Mouse (Mus musculus) liver, postnatal 0 days (tissue): ENCODE measurements around the gene Ikzf3. TPM values are rescaled to one million over a fixed set of nuclear protein-coding genes. Genes with fewer than 3 reads are reported as not detected.
A peak's percentile ranks its signal among the peaks of the same experiment; 100 is the strongest.

ENCODE experiments used
- ATAC-seq: fragments of 200-750 bp; cut with Nextera tagmentation; 2 replicates; pipeline ENCODE4 v1.8.0; 2017; ENCODE audit warnings: mild to moderate bottlenecking, moderate library complexity
- DNase-seq: peaks from one replicate; pipeline ENCODE4 v3.0.0-alpha.2; 2016
- H3K27ac ChIP-seq: fragments of 300-500 bp; sonication (generic); 2 replicates; pipeline ENCODE4 v1.5.1; 2014; ENCODE audit warnings: antibody characterized with exemption, moderate library complexity, mild to moderate bottlenecking, low read depth
- H3K27me3 ChIP-seq: fragments of 300-500 bp; sonication (generic); 2 replicates; pipeline ENCODE4 v1.6.1; 2014; ENCODE audit warnings: low read length, control low read depth, mixed read lengths; ENCODE audit not compliant: insufficient read depth
- H3K36me3 ChIP-seq: fragments of 300-500 bp; sonication (generic); replicated peaks from 2 replicates; pipeline ENCODE4 v1.6.1; 2014; ENCODE audit warnings: mild to moderate bottlenecking, control low read depth, low read length, moderate library complexity, mixed read lengths; ENCODE audit not compliant: insufficient read depth
- H3K4me1 ChIP-seq: fragments of 300-500 bp; sonication (generic); 2 replicates; pipeline ENCODE4 v1.6.1; 2014; ENCODE audit warnings: antibody characterized with exemption, mild to moderate bottlenecking, control low read depth; ENCODE audit not compliant: insufficient read depth
- H3K4me2 ChIP-seq: fragments of 300-500 bp; sonication (generic); 2 replicates; pipeline ENCODE4 v1.6.1; 2014; ENCODE audit warnings: low read depth, mild to moderate bottlenecking, low read length, moderate library complexity, mixed read lengths
- H3K4me3 ChIP-seq: fragments of 300-500 bp; sonication (generic); 2 replicates; pipeline ENCODE4 v1.5.1; 2014; ENCODE audit warnings: low read depth, low read length
- H3K9ac ChIP-seq: fragments of 300-500 bp; sonication (generic); replicated peaks from 2 replicates; pipeline ENCODE4 v1.6.1; 2014; ENCODE audit warnings: mild to moderate bottlenecking, moderate library complexity
- H3K9me3 ChIP-seq: fragments of 300-500 bp; sonication (generic); 2 replicates; pipeline ENCODE4 v1.6.1; 2016; ENCODE audit warnings: mild to moderate bottlenecking, control low read depth, low read length, mixed read lengths
- CTCF ChIP-seq: sonication (generic); IDR thresholded peaks from 2 replicates; pipeline ENCODE4 v1.5.1; 2016; ENCODE audit warnings: antibody characterized with exemption, low read depth
- EP300 ChIP-seq: IDR thresholded peaks from 2 replicates; pipeline ENCODE4 v1.6.1; 2016; ENCODE audit warnings: antibody characterized with exemption, low read depth, mild to moderate bottlenecking
- WGBS: fragments of 180-500 bp; shearing (Covaris S2); extraction: QIAGEN DNeasy Blood & Tissue Kit; methylation state at CpG from one replicate; pipeline ENCODE4 v1.1.7; 2014; ENCODE audit not compliant: insufficient replicate concordance; 5-methylcytosine and 5-hydroxymethylcytosine counted together
- polyA plus RNA-seq: library from polyadenylated mRNA; unstranded; fragments of >200 nt; fragmentation: Nextera tagmentation; extraction: Ambion mirVana; gene quantifications from 2 replicates; pipeline ENCODE4 v1.2.1, GENCODE M21; 2015

Ikzf3 gene
- polyA plus RNA-seq, 1 experiment from 2014 or later, result 1.3 TPM

GRCm38 (mm10) chr11:98555124-98555700 is 9.4 kb upstream of the Ikzf3 start:
- no peak for DNase-seq

GRCm38 (mm10) chr11:98553966-98554365 is 8.1 kb upstream of the Ikzf3 start:
- H3K27ac ChIP-seq, result no peak overlapping the region
- peaks cover 18% of the 10 kb centered on the region; the same call in 1 of the 2 replicates for H3K27me3 ChIP-seq
- no peaks in the 10 kb centered on the region for H3K9me3 ChIP-seq
- ATAC-seq (no peak), DNase-seq (no peak)
- no peaks in the 10 kb centered on the region for H3K36me3 ChIP-seq
- TF ChIP-seq EP300, result no peak
- TF ChIP-seq CTCF, result 0 out of 2 replicates have a peak, but pooled peaks have one; percentile 9
- H3K4me3 ChIP-seq, result no peak overlapping the region
- H3K4me2 ChIP-seq, result no peak overlapping the region
- H3K9ac ChIP-seq, result no peak overlapping the region
- WGBS, result 93% methylated on average over 4 of the region's 4 CpGs
- H3K4me1 ChIP-seq, result peaks cover 14% of the 10 kb centered on the region

More at GRCm38 (mm10) chr11:98555124-98555700, 9.4 kb upstream of the Ikzf3 start:
- no peak overlapping the region for H3K27ac ChIP-seq
- H3K9me3 ChIP-seq, result no peaks in the 10 kb centered on the region
- no peaks in the 10 kb centered on the region for H3K36me3 ChIP-seq
- no peak overlapping the region for H3K4me3 ChIP-seq
- TF ChIP-seq EP300 (no peak), CTCF (peak; percentile 74)
- 60% methylated on average over 12 of the region's 12 CpGs for WGBS
- no peak for ATAC-seq
- H3K4me1 ChIP-seq, result peaks cover 14% of the 10 kb centered on the region
- H3K27me3 ChIP-seq, result peaks cover 7% of the 10 kb centered on the region; the same call in 1 of the 2 replicates
- no peak overlapping the region for H3K9ac ChIP-seq
- H3K4me2 ChIP-seq, result no peak overlapping the region

- H3K27me3 ChIP-seq, result peaks cover 43% of the 10 kb centered on the region
- peak within 1 kb of the TSS; percentile 69 for H3K27ac ChIP-seq
- H3K4me3 ChIP-seq, result peak within 1 kb of the TSS; percentile 65
- 3% methylated on average over 51 of the region's 51 CpGs for WGBS
- TF ChIP-seq CTCF (no peak; the same call in 1 of the 2 replicates), EP300 (no peak)
- DNase-seq (peak; percentile 97), ATAC-seq (peak; percentile 99)
- H3K9me3 ChIP-seq, result no peaks in the 10 kb centered on the region
- no peaks in the 10 kb centered on the region for H3K36me3 ChIP-seq
- peak within 1 kb of the TSS; percentile 93 for H3K4me2 ChIP-seq
- peaks cover 14% of the 10 kb centered on the region for H3K4me1 ChIP-seq
- peak within 1 kb of the TSS; percentile 73 for H3K9ac ChIP-seq
Observed at GRCm38 (mm10) chr11:98550975-98551828, 5.4 kb upstream of the Ikzf3 start, which contains the start of gene Zpbp2. Gene Zpbp2, plus strand, starts transcription at chr11:98551097.

GRCm38 (mm10) chr11:98550311-98550974 is 4.6 kb upstream of the Ikzf3 start:
- H3K27ac ChIP-seq, result peak overlapping the region; percentile 69; the same call in 1 of the 2 replicates
- H3K36me3 ChIP-seq, result no peaks in the 10 kb centered on the region
- H3K4me3 ChIP-seq, result peak overlapping the region; percentile 65
- 16% methylated on average over 20 of the region's 20 CpGs for WGBS
- TF ChIP-seq EP300 (no peak), CTCF (no peak)
- H3K4me1 ChIP-seq, result peaks cover 17% of the 10 kb centered on the region
- peak overlapping the region; percentile 93 for H3K4me2 ChIP-seq
- ATAC-seq (no peak), DNase-seq (no peak)
- no peaks in the 10 kb centered on the region for H3K9me3 ChIP-seq
- peak overlapping the region; percentile 73 for H3K9ac ChIP-seq
- peaks cover 48% of the 10 kb centered on the region for H3K27me3 ChIP-seq

- no peaks in the 10 kb centered on the region for H3K9me3 ChIP-seq
- H3K36me3 ChIP-seq, result no peaks in the 10 kb centered on the region
- no peak for TF ChIP-seq EP300
- peak; percentile 45 for TF ChIP-seq CTCF
- no peak overlapping the region for H3K9ac ChIP-seq
- no peak for ATAC-seq
- WGBS, result 62% methylated on average over 4 of the region's 4 CpGs
- no peak for DNase-seq
- H3K27ac ChIP-seq, result no peak overlapping the region
- H3K27me3 ChIP-seq, result peaks cover 57% of the 10 kb centered on the region
- H3K4me1 ChIP-seq, result peaks cover 19% of the 10 kb centered on the region
- H3K4me2 ChIP-seq, result no peak overlapping the region
- no peak overlapping the region for H3K4me3 ChIP-seq
Observed at GRCm38 (mm10) chr11:98549363-98549762, 3.5 kb upstream of the Ikzf3 start.

GRCm38 (mm10) chr11:98547308-98547693 is 1.5 kb upstream of the Ikzf3 start:
- peaks cover 66% of the 10 kb centered on the region for H3K27me3 ChIP-seq
- H3K4me3 ChIP-seq, result no peak overlapping the region
- ATAC-seq (no peak), DNase-seq (no peak)
- H3K4me2 ChIP-seq, result no peak overlapping the region
- H3K4me1 ChIP-seq, result peaks cover 19% of the 10 kb centered on the region
- TF ChIP-seq EP300, result no peak
- TF ChIP-seq CTCF, result no peak
- H3K9me3 ChIP-seq, result no peaks in the 10 kb centered on the region
- H3K27ac ChIP-seq, result 0 out of 2 replicates have a peak overlapping the region, but pooled peaks have one; percentile 18
- 33% methylated on average over 3 of the region's 3 CpGs for WGBS
- H3K9ac ChIP-seq, result no peak overlapping the region
- no peaks in the 10 kb centered on the region for H3K36me3 ChIP-seq
